Mouse (Mus musculus) liver, adult (tissue): ENCODE measurements around the gene AU040320.

ENCODE experiments used
- GATA4 ChIP-seq: IDR thresholded peaks from 2 replicates; pipeline ENCODE4 v1.6.1; 2014; ENCODE audit warnings: mild to moderate bottlenecking, low read length; ENCODE audit not compliant: insufficient replicate concordance

The AU040320 gene

GRCm38 (mm10) chr4:126852971-126853370 is 99.6 kb downstream of the AU040320 start:
- no peak for TF ChIP-seq GATA4

- no peak for TF ChIP-seq GATA4
Measured at GRCm38 (mm10) chr4:126860268-126860986, 107.1 kb downstream of the AU040320 start.

DNA sequence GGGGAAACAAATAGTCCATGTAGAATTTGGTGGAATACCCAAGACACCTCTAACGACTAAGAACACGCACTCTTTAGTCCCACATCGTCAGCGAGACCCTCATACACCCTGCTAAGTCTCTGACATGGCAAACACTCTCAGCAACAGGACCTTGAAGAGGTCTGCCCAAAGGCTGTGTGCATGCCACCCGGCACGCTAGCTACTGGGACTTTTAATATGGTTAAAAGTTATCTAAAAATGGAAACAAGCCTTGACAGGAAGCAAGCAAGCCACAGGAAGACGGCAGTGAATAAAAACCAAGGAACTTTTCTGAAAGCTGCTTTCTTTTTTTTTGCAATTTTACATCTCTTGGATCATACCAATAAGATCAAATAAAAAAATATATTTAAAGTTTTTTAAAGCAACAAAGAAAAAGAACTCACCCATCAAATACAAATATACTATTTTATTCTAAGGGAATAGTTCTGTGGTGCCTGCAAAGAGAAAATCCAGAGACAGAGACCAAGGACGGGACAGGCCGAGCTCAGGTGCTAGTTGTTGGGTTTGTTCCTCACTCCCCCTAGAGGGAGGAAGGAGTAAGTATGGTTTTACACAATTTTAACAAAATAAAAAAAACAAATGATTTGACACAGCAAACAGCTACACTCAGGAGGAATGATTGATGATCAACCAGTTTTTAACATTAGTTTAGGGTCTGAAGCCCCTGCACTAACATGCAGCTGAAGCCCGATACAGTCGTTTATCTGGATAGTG is 108.3 kb downstream of the AU040320 start:
- TF ChIP-seq GATA4 = no peak

DNA sequence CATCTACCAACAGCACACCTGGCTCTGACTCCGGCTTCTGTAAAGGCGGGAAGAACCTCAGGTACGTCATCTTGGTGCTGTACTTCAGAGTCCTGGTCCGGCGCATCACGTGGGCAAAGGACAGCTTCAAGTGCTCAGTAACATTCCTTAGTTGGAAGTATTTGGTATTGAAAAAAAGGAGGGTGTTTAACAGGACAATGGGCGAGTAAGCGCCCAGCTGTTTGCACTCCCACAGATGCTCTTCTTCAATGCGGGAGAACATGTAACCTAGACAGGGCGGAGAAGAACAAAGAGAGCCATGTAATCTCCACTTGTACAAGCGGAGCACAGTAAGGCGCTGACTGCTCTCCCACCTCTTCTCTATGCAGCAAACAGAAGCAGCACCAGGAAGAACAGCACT is 115.4 kb downstream of the AU040320 start:
- TF ChIP-seq GATA4 = no peak

GRCm38 (mm10) chr4:126872717-126873116 is 119.4 kb downstream of the AU040320 start:
- no peak for TF ChIP-seq GATA4

DNA sequence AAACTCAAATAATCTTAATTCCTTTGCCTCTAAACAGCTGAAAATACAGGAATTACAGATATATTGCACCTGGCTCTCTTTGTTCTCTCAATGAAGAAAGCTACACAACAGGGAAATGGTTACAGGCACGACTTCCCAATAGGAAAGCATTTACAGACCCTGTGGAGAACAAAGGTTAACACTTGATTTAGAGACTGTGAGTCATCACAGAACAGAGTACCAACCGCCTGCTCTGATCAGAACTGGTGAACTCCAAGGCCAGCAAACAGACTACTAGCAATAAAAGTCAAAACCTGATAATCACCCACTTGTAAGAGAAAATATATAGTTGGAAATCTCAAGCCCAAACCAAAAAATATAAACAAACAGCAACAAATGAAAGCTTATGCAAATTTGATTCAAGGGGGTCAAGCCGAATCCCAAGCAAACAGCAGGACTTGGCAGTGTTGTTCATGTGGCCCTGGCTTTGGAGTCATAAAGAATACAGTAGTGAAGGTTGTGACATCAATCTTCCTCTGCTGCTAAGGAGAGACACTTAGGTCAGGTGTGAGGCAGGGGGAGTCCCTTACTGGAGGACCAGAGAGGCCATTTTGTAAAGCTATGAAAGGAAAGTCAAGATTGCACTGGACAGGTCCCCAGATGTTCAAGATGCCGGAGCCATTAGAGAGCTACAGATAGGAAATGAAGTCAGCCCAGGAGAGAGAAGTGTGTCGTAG is 126.4 kb downstream of the AU040320 start:
- TF ChIP-seq GATA4 = no peak

GRCm38 (mm10) chr4:126883602-126884001 is 130.3 kb downstream of the AU040320 start:
- no peak for TF ChIP-seq GATA4

DNA sequence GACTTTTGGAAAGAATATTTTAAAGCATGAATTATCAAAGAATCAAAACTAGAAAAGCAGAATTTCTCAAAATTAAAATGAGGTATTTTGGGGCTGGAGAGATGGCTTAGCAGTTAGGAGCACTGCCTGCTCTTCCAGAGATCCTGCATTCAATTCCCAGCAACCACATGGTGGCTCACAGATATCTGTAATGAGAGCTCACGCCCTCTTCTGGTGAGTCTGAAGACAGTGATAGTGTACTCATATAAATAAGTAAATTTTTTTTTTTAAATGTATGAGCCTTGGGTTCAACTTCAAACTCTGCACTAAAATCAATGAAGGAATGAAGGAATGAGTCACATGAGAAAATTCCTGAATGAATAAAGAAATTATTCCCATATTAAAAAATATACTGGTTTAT is 132.6 kb downstream of the AU040320 start:
- TF ChIP-seq GATA4 = no peak

- no peak for TF ChIP-seq GATA4
Measured at GRCm38 (mm10) chr4:126889879-126890278, 136.5 kb downstream of the AU040320 start.
